Mouse (Mus musculus): ENCODE measurements around the gene Inafm2. TPM values are rescaled to one million over a fixed set of nuclear protein-coding genes. Genes with fewer than 3 reads are reported as not detected.

Gene Inafm2
- polyA plus RNA-seq, 1 experiment from 2014 or later = 19.8 TPM

GRCm38 (mm10) chr2:118783093-118783492 is 37.5 kb downstream of the Inafm2 start:
- WGBS = 77% methylated on average over 5 of the region's 5 CpGs
- H3K4me3 ChIP-seq = no peak overlapping the region
- no peak for DNase-seq (ENCODE audit: extremely low spot score, low spot score)
- H3K9me3 ChIP-seq = no peaks in the 10 kb centered on the region
- peaks cover 16% of the 10 kb centered on the region for H3K4me1 ChIP-seq
- H3K27ac ChIP-seq = no peak overlapping the region
- H3K27me3 ChIP-seq (ENCODE audit: poor library complexity, severe bottlenecking) = peaks cover 25% of the 10 kb centered on the region
- H3K36me3 ChIP-seq (replicated peaks) = no peaks in the 10 kb centered on the region

DNA sequence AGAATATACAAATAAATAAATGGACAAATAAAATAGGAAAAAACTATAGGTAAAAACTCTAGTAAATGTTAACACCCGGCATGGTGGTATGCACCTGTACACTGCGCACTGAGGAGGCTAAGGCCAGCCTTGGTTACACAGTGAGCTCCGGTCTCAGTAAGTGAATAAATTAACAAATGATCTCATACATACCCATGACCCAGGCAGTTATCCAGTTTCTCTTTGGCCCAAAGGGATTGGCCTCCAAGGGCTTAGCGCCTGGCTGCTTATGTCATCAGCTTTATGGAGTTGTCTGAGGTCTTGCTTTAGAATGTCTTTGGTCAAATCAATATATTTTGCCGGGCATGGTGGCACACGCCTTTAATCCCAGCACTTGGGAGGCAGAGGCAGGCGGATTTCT is 38.1 kb downstream of the Inafm2 start:
- H3K4me3 ChIP-seq = no peak overlapping the region
- H3K27me3 ChIP-seq (ENCODE audit: poor library complexity, severe bottlenecking) = peaks cover 20% of the 10 kb centered on the region
- peaks cover 16% of the 10 kb centered on the region for H3K4me1 ChIP-seq
- H3K9me3 ChIP-seq = no peaks in the 10 kb centered on the region
- H3K27ac ChIP-seq = no peak overlapping the region
- no peaks in the 10 kb centered on the region for H3K36me3 ChIP-seq (replicated peaks)
- DNase-seq (ENCODE audit: extremely low spot score, low spot score) = no peak
- WGBS = 93% methylated on average over 7 of the region's 7 CpGs

- WGBS = 84% methylated on average over 5 of the region's 5 CpGs
- H3K27ac ChIP-seq = no peak overlapping the region
- H3K4me3 ChIP-seq = no peak overlapping the region
- H3K36me3 ChIP-seq (replicated peaks) = no peaks in the 10 kb centered on the region
- H3K9me3 ChIP-seq = no peaks in the 10 kb centered on the region
- peaks cover 10% of the 10 kb centered on the region for H3K4me1 ChIP-seq
- peaks cover 30% of the 10 kb centered on the region for H3K27me3 ChIP-seq (ENCODE audit: poor library complexity, severe bottlenecking)
- no peak for DNase-seq (ENCODE audit: extremely low spot score, low spot score)
Observed at GRCm38 (mm10) chr2:118786525-118786924, 41.0 kb downstream of the Inafm2 start.

GRCm38 (mm10) chr2:118789501-118789900 is 43.9 kb downstream of the Inafm2 start:
- H3K9me3 ChIP-seq = no peaks in the 10 kb centered on the region

DNA sequence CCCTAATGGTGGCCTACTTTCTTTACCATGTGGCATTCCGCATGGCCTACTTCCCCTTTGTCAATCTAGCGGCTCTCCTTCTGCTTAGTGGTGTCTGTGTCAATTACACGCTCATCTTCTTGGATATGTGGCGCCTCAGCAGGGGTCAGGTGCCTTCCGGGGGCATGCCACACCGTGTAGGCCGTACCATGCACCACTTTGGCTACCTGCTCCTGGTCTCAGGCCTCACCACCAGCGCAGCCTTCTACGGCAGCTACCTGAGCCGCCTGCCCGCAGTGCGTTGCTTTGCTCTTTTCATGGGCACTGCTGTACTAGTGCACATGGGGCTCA is 44.6 kb downstream of the Inafm2 start:
- no peaks in the 10 kb centered on the region for H3K36me3 ChIP-seq (replicated peaks)
- H3K4me1 ChIP-seq = peaks cover 10% of the 10 kb centered on the region
- peaks cover 38% of the 10 kb centered on the region for H3K27me3 ChIP-seq (ENCODE audit: poor library complexity, severe bottlenecking)
- WGBS = 59% methylated on average over 12 of the region's 12 CpGs
- DNase-seq (ENCODE audit: extremely low spot score, low spot score) = no peak
- no peaks in the 10 kb centered on the region for H3K9me3 ChIP-seq
- H3K4me3 ChIP-seq = peak overlapping the region; percentile 34
- H3K27ac ChIP-seq = peak overlapping the region; percentile 60; the same call in 1 of the 2 replicates

More at GRCm38 (mm10) chr2:118789501-118789900, 43.9 kb downstream of the Inafm2 start:
- Histone ChIP-seq H3K27ac (no peak overlapping the region), H3K36me3 (replicated peaks) (no peaks in the 10 kb centered on the region), H3K4me1 (peaks cover 10% of the 10 kb centered on the region), H3K27me3 (ENCODE audit: poor library complexity, severe bottlenecking) (peaks cover 38% of the 10 kb centered on the region), H3K4me3 (no peak overlapping the region)
- 90% methylated on average over 11 of the region's 11 CpGs for WGBS
- DNase-seq (ENCODE audit: extremely low spot score, low spot score) = no peak

- H3K4me3 ChIP-seq = peak overlapping the region; percentile 34
- no peaks in the 10 kb centered on the region for H3K36me3 ChIP-seq (replicated peaks)
- 29% methylated on average over 44 of the region's 44 CpGs for WGBS
- peaks cover 38% of the 10 kb centered on the region for H3K27me3 ChIP-seq (ENCODE audit: poor library complexity, severe bottlenecking)
- H3K27ac ChIP-seq = peak overlapping the region; percentile 60; the same call in 1 of the 2 replicates
- no peaks in the 10 kb centered on the region for H3K9me3 ChIP-seq
- peak; percentile 69 for DNase-seq (ENCODE audit: extremely low spot score, low spot score)
- peaks cover 10% of the 10 kb centered on the region for H3K4me1 ChIP-seq
Observed at GRCm38 (mm10) chr2:118790551-118791525, 45.3 kb downstream of the Inafm2 start.

GRCm38 (mm10) chr2:118791591-118792258 is 46.2 kb downstream of the Inafm2 start:
- no peaks in the 10 kb centered on the region for H3K9me3 ChIP-seq
- 96% methylated on average over 26 of the region's 26 CpGs for WGBS
- H3K27ac ChIP-seq = no peak overlapping the region
- no peak for DNase-seq (ENCODE audit: extremely low spot score, low spot score)
- H3K36me3 ChIP-seq (replicated peaks) = no peaks in the 10 kb centered on the region
- H3K4me1 ChIP-seq = peaks cover 10% of the 10 kb centered on the region
- H3K4me3 ChIP-seq = no peak overlapping the region
- peaks cover 36% of the 10 kb centered on the region for H3K27me3 ChIP-seq (ENCODE audit: poor library complexity, severe bottlenecking)

DNA sequence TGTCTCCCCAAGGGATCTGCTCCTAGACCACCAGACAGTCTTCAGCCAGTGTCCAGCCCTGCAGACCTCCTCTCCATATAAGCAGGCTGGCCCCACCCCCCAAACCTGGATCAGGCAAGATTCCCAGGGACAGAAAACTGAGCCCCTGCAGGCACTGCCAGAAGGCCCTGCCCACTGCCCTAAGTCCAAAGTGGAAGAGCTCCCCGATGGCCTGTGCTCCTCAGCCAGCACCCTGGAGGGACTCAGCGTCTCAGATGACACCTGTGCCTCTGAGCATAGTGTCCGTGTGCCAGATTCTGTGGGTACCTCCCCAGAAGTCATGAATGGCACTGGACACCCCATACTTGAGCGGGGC is 46.7 kb downstream of the Inafm2 start:
- H3K36me3 ChIP-seq (replicated peaks) = no peaks in the 10 kb centered on the region
- 81% methylated on average over 4 of the region's 4 CpGs for WGBS
- H3K4me1 ChIP-seq = peaks cover 10% of the 10 kb centered on the region
- no peak for DNase-seq (ENCODE audit: extremely low spot score, low spot score)
- peaks cover 34% of the 10 kb centered on the region for H3K27me3 ChIP-seq (ENCODE audit: poor library complexity, severe bottlenecking)
- H3K27ac ChIP-seq = no peak overlapping the region
- H3K4me3 ChIP-seq = no peak overlapping the region
- no peaks in the 10 kb centered on the region for H3K9me3 ChIP-seq

DNA sequence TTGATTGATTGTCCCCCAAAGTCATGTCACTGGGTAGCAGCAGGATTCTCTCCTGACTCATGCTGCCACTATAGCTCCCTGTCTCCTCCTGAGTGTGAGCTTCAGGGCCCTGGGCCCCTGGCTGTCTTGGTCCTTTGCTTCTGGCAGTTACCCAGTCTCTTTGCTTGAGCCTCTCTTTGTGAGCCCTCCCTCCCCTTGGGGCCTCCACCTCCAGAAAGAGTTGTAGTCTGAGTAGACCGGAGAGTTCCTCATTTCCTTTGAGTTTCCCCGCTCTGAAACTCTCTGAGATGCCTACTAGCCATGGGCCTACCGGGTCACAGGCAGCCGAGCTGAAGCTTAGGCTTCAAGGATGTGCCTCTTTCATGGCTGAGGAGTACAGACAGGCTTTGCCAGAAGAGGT is 48.1 kb downstream of the Inafm2 start:
- H3K27me3 ChIP-seq (ENCODE audit: poor library complexity, severe bottlenecking) = peaks cover 34% of the 10 kb centered on the region
- no peaks in the 10 kb centered on the region; the same call in 1 of the 2 replicates for H3K9me3 ChIP-seq

More for the DNA sequence above, 48.1 kb downstream of the Inafm2 start:
- Histone ChIP-seq H3K4me1 (peaks cover 10% of the 10 kb centered on the region), H3K36me3 (replicated peaks) (no peaks in the 10 kb centered on the region), H3K4me3 (no peak overlapping the region), H3K27ac (no peak overlapping the region)
- DNase-seq (ENCODE audit: extremely low spot score, low spot score) = no peak
- 91% methylated on average over 4 of the region's 4 CpGs for WGBS

Other genes starting within 250 kb of the Inafm2 start
- gene Bmf, start 196.1 kb upstream of the Inafm2 start, polyA plus RNA-seq (2016; fragmentation: Nextera tagmentation; extraction: Ambion mirVana) = 3.8 and 4.5 TPM in 2 replicates
- gene Bub1b, start 147.5 kb upstream of the Inafm2 start, polyA plus RNA-seq (2016; fragmentation: Nextera tagmentation; extraction: Ambion mirVana) = 168 and 179 TPM in 2 replicates
- 0.52 and 1.6 TPM in 2 replicates for gene Pak6, start 82.5 kb upstream of the Inafm2 start, polyA plus RNA-seq (2016; fragmentation: Nextera tagmentation; extraction: Ambion mirVana)
- gene Ankrd63, start 41.8 kb upstream of the Inafm2 start, polyA plus RNA-seq (2016; fragmentation: Nextera tagmentation; extraction: Ambion mirVana) = not detected in 2 replicates
- gene Plcb2, start 17.3 kb upstream of the Inafm2 start, polyA plus RNA-seq (2016; fragmentation: Nextera tagmentation; extraction: Ambion mirVana) = 0.38 and 0.46 TPM in 2 replicates
- 0.53 and 0.64 TPM in 2 replicates for gene Ccdc9b, start 16.9 kb downstream of the Inafm2 start, polyA plus RNA-seq (2016; fragmentation: Nextera tagmentation; extraction: Ambion mirVana)
- gene Phgr1, start 27.0 kb downstream of the Inafm2 start, polyA plus RNA-seq (2016; fragmentation: Nextera tagmentation; extraction: Ambion mirVana) = not detected in 2 replicates
- gene Disp2, start 34.0 kb downstream of the Inafm2 start, polyA plus RNA-seq (2016; fragmentation: Nextera tagmentation; extraction: Ambion mirVana) = 1.0 and 1.2 TPM in 2 replicates
- gene Knstrn, start 68.2 kb downstream of the Inafm2 start, polyA plus RNA-seq (2016; fragmentation: Nextera tagmentation; extraction: Ambion mirVana) = 173 and 180 TPM in 2 replicates
- 66.2 and 67.7 TPM in 2 replicates for gene Ivd, start 116.2 kb downstream of the Inafm2 start, polyA plus RNA-seq (2016; fragmentation: Nextera tagmentation; extraction: Ambion mirVana)
- gene Bahd1, start 154.6 kb downstream of the Inafm2 start, polyA plus RNA-seq (2016; fragmentation: Nextera tagmentation; extraction: Ambion mirVana) = 3.6 and 4.1 TPM in 2 replicates
- 13.8 and 14.5 TPM in 2 replicates for gene Chst14, start 180.7 kb downstream of the Inafm2 start, polyA plus RNA-seq (2016; fragmentation: Nextera tagmentation; extraction: Ambion mirVana)